Mouse (Mus musculus) lung, embryonic 14.5 days (tissue): ENCODE results near the gene Etnk1. TPM values are rescaled to one million over a fixed set of nuclear protein-coding genes. Genes with fewer than 3 reads are reported as not detected.
"Not testable (repeated sequence)": the region's sequence is repeated elsewhere in the genome, so short reads cannot be mapped to it uniquely, and the experiment has no call there.

ENCODE experiments used
- ATAC-seq: fragments of 200-750 bp; cut with Nextera tagmentation; 2 replicates; pipeline ENCODE4 v1.8.0; 2017; ENCODE audit warnings: mild to moderate bottlenecking, moderate TSS enrichment, moderate library complexity; ENCODE audit not compliant: insufficient read depth
- DNase-seq: peaks from one replicate; pipeline ENCODE4 v3.0.0-alpha.2; 2015
- H3K27ac ChIP-seq: fragments of 300-500 bp; sonication (generic); 2 replicates; pipeline ENCODE4 v1.5.1; 2014; ENCODE audit warnings: low read depth, mild to moderate bottlenecking, moderate library complexity
- H3K27me3 ChIP-seq: fragments of 300-500 bp; sonication (generic); 2 replicates; pipeline ENCODE4 v1.6.1; 2014; ENCODE audit warnings: low read length, control low read depth; ENCODE audit not compliant: insufficient read depth
- H3K36me3 ChIP-seq: fragments of 300-500 bp; sonication (generic); 2 replicates; pipeline ENCODE4 v1.6.1; 2014; ENCODE audit warnings: control low read depth; ENCODE audit not compliant: insufficient read depth
- H3K4me1 ChIP-seq: fragments of 300-500 bp; sonication (generic); 2 replicates; pipeline ENCODE4 v1.6.1; 2014; ENCODE audit warnings: antibody characterized with exemption, control low read depth; ENCODE audit not compliant: insufficient read depth
- H3K4me2 ChIP-seq: fragments of 300-500 bp; sonication (generic); 2 replicates; pipeline ENCODE4 v1.6.1; 2014; ENCODE audit warnings: mild to moderate bottlenecking
- H3K4me3 ChIP-seq: fragments of 300-500 bp; sonication (generic); 2 replicates; pipeline ENCODE4 v1.5.1; 2014; ENCODE audit warnings: low read depth, low read length
- H3K9ac ChIP-seq: fragments of 300-500 bp; sonication (generic); 2 replicates; pipeline ENCODE4 v1.6.1; 2014
- H3K9me3 ChIP-seq: fragments of 300-500 bp; sonication (generic); 2 replicates; pipeline ENCODE4 v1.6.1; 2016; ENCODE audit warnings: low read depth, low read length, control low read depth
- CTCF ChIP-seq: IDR thresholded peaks from 2 replicates; pipeline ENCODE4 v1.5.1; 2016; ENCODE audit warnings: antibody characterized with exemption, low read depth
- WGBS: fragments of 180-500 bp; shearing (Covaris S2); extraction: QIAGEN DNeasy Blood & Tissue Kit; methylation state at CpG from one replicate; pipeline ENCODE4 v1.1.7; 2014; 5-methylcytosine and 5-hydroxymethylcytosine counted together
- polyA plus RNA-seq: library from polyadenylated mRNA; unstranded; fragments of >200 nt; fragmentation: Nextera tagmentation; extraction: Ambion mirVana; gene quantifications from 2 replicates; pipeline ENCODE4 v1.2.1, GENCODE M21; 2014

Etnk1 gene
- polyA plus RNA-seq, 1 experiment from 2014 or later, result 23.3 TPM

GRCm38 (mm10) chr6:143133150-143133549 lies 33.9 kb upstream of the Etnk1 start:
- H3K9ac ChIP-seq, result no peak overlapping the region
- 75% methylated on average over 2 of the region's 2 CpGs for WGBS
- DNase-seq (no peak), ATAC-seq (no peak)
- no peak overlapping the region for H3K4me2 ChIP-seq
- no peak overlapping the region for H3K4me3 ChIP-seq
- H3K4me1 ChIP-seq, result no peaks in the 10 kb centered on the region
- no peaks in the 10 kb centered on the region for H3K36me3 ChIP-seq
- no peaks in the 10 kb centered on the region for H3K9me3 ChIP-seq
- no peak overlapping the region for H3K27ac ChIP-seq
- no peaks in the 10 kb centered on the region for H3K27me3 ChIP-seq
- no peak for TF ChIP-seq CTCF

- no peak for ATAC-seq
- no peak overlapping the region for H3K27ac ChIP-seq
- 85% methylated on average over 13 of the region's 13 CpGs for WGBS
- no peak for DNase-seq
- no peaks in the 10 kb centered on the region for H3K27me3 ChIP-seq
- H3K4me2 ChIP-seq, result no peak overlapping the region
- no peaks in the 10 kb centered on the region for H3K36me3 ChIP-seq
- no peak overlapping the region for H3K4me3 ChIP-seq
- H3K4me1 ChIP-seq, result no peaks in the 10 kb centered on the region
- no peak overlapping the region for H3K9ac ChIP-seq
- TF ChIP-seq CTCF, result no peak
- H3K9me3 ChIP-seq, result no peaks in the 10 kb centered on the region
Observed at GRCm38 (mm10) chr6:143135097-143135496, 31.9 kb upstream of the Etnk1 start.

GRCm38 (mm10) chr6:143136688-143137087 lies 30.3 kb upstream of the Etnk1 start:
- no peak overlapping the region for H3K27ac ChIP-seq
- H3K4me1 ChIP-seq, result no peaks in the 10 kb centered on the region
- ATAC-seq (no peak), DNase-seq (no peak)
- TF ChIP-seq CTCF, result no peak
- H3K9ac ChIP-seq, result no peak overlapping the region
- H3K4me3 ChIP-seq, result no peak overlapping the region
- H3K9me3 ChIP-seq, result no peaks in the 10 kb centered on the region
- WGBS, result 94% methylated on average over 7 of the region's 7 CpGs
- no peaks in the 10 kb centered on the region for H3K36me3 ChIP-seq
- no peak overlapping the region for H3K4me2 ChIP-seq
- H3K27me3 ChIP-seq, result no peaks in the 10 kb centered on the region

DNA sequence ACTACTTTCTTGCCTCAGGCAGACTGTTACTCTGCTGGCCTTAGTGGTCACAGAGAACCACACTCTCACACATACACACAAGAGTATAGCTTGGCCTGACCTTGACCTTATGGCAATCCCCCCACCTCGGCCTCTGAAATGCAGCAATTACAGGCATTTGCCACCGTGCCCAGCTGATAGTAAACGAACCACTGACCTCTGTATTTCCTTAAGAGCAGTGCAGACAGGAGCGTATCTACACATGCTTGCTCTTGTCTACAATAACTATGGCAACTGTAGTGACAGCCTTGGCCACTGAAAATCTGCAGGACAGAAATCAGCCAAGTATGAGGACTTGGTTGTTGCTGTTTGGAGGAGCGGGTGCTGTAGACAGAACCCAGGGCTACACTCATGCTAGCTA lies 29.7 kb upstream of the Etnk1 start:
- no peaks in the 10 kb centered on the region for H3K4me1 ChIP-seq
- no peak overlapping the region for H3K4me2 ChIP-seq
- no peak overlapping the region for H3K27ac ChIP-seq
- no peak overlapping the region for H3K9ac ChIP-seq
- H3K9me3 ChIP-seq, result no peaks in the 10 kb centered on the region
- no peaks in the 10 kb centered on the region for H3K36me3 ChIP-seq
- no peak overlapping the region for H3K4me3 ChIP-seq
- no peak for ATAC-seq
- DNase-seq, result no peak
- TF ChIP-seq CTCF, result no peak
- H3K27me3 ChIP-seq, result no peaks in the 10 kb centered on the region
- WGBS, result 53% methylated on average over 5 of the region's 5 CpGs

DNA sequence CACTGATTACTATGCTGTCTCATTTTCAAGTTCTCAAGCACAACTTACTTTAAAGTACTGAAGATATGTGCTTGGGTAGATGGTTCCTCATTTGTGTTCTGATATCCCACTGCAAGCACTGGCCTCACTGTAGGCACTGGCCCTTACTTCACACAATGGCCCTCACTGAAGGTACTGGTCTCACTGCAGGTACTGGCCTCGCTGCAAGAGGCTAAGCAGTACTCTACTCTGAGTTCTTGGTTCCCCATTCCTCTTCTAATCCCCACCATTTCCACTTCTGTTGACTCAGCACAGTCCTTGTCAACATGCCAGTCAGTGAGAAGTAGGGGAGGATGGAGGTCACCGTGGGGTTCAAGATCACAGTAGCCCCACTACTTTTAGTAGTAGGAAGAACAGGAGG lies 27.6 kb upstream of the Etnk1 start:
- Histone ChIP-seq H3K36me3 (no peaks in the 10 kb centered on the region), H3K27ac (no peak overlapping the region), H3K9ac (no peak overlapping the region), H3K9me3 (no peaks in the 10 kb centered on the region), H3K4me1 (no peaks in the 10 kb centered on the region), H3K4me3 (no peak overlapping the region), H3K27me3 (no peaks in the 10 kb centered on the region), H3K4me2 (no peak overlapping the region)
- no peak for ATAC-seq
- TF ChIP-seq CTCF, result no peak
- no peak for DNase-seq
- 73% methylated on average over 2 of the region's 2 CpGs for WGBS

DNA sequence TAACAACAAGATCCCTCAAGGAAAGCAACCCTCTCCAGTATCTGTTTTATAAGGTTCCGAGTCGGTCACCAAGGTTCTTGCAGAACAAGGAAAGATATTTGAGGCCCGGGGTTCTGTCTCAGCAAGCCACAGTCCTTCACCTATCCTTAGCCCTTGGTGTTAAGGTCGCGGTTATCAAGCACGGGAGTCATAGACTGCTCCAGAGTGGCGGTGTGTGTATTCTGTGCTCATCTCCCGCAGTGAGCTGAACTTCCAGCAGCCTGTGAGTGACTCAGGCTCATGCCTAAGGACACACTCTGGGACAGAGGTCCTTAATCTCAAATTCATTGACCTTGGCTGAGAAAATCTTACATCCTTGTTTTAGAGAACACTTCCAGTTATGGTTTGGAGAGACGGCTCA lies 26.1 kb upstream of the Etnk1 start:
- H3K27me3 ChIP-seq, result no peaks in the 10 kb centered on the region
- no peaks in the 10 kb centered on the region for H3K36me3 ChIP-seq
- 80% methylated on average over 9 of the region's 9 CpGs for WGBS
- TF ChIP-seq CTCF, result no peak
- H3K4me3 ChIP-seq, result no peak overlapping the region
- ATAC-seq (no peak), DNase-seq (no peak)
- H3K9ac ChIP-seq, result no peak overlapping the region
- H3K9me3 ChIP-seq, result no peaks in the 10 kb centered on the region
- no peak overlapping the region for H3K4me2 ChIP-seq
- no peaks in the 10 kb centered on the region for H3K4me1 ChIP-seq
- no peak overlapping the region for H3K27ac ChIP-seq

GRCm38 (mm10) chr6:143141624-143142592 lies 25.1 kb upstream of the Etnk1 start:
- H3K27ac ChIP-seq, H3K9ac ChIP-seq, ATAC-seq, DNase-seq, H3K4me2 ChIP-seq, H3K36me3 ChIP-seq, H3K4me1 ChIP-seq, H3K9me3 ChIP-seq, H3K27me3 ChIP-seq, H3K4me3 ChIP-seq: not testable (repeated sequence)
- WGBS, result 70% methylated on average over 10 of the region's 10 CpGs
